Mouse (Mus musculus): Measurements from ENCODE around the gene Cd5l.

DNA sequence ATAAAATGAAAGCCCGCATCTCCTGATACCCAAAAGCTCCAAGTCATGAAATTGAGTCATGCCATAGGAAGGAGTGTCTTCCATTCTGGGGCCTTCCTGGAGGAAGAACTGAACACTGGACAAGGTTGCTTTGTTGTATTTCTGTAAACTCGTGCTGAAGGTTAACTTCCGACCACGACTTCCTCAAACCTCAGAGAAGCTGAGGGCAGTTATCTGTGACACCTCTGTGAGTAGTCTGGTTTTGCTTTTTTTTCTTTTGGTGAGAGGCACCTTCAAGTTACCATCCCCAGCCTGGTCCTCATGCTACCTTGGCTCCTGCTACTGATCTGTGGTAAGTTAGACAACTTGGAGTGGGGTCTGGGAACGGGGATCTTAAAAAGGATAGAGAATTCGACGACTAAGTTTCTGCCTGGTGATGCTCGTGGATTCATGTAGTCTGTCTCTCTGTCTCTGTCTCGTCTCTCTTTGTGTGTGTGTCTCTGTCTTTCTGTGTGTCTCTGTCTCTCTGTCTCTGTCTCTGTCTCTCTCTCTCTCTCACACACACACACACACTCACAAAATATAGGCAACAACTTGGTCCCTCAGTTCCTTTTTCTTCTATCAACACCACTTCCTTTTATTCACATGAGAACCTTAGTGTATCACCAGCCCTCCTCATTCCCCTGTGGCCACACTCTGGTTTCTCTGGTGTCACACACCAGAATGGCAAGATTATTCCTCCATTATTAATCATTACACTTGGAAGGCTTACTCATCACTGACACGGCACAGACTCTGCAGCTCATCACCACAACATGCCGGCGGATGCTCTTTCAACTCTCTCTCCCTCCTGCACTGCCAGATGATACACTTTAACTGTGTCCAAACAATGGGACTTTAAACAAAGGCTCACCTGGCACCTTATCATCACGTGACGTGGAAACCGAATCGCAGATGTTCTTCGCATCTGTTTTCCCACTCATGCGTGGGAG lies 18.8 kb downstream of the Cd5l start, which contains the start of gene Fcrl1:
- TF ChIP-seq CTCF (conservative IDR thresholded peaks at IDR 0.05 in 1 of 2, IDR thresholded peaks at IDR 0.05 in 1 of 2; ENCODE audit: low read depth in 2 of 2, low read length in 2 of 2) (no peak), POLR2A (IDR thresholded peaks at IDR 0.05; ENCODE audit: low read depth, low read length) (0 out of 2 replicates have a peak, but pooled peaks have one; percentile 19), ZNF384 (IDR thresholded peaks at IDR 0.05; ENCODE audit: low read depth, low read length) (peak; percentile 81), BHLHE40 (IDR thresholded peaks at IDR 0.05; ENCODE audit: low read depth, low read length) (peak; percentile 93), MYC (IDR thresholded peaks at IDR 0.05; ENCODE audit: low read depth, low read length) (no peak), EP300 (IDR thresholded peaks at IDR 0.05; ENCODE audit: low read length) (peak; percentile 54), TCF12 (IDR thresholded peaks at IDR 0.05; ENCODE audit: low read depth, low read length) (peak; percentile 8; the same call in 1 of the 2 replicates)

Measured in CH12.LX (cell line).